Mouse (Mus musculus) spleen, adult 10 weeks (tissue): ENCODE data around the gene H2afb3. TPM values are rescaled to one million over a fixed set of nuclear protein-coding genes. Genes with fewer than 3 reads are reported as not detected.

Experiments used
- polyA plus RNA-seq: library from polyadenylated mRNA; stranded (reverse); fragments of 350-450 nt; fragmentation: Illumina TruSeq; extraction: RNeasy Lipid Tissue Mini Kit (QIAGEN cat#74804); gene quantifications from one replicate; pipeline ENCODE4 v1.2.3, GENCODE M21; 2015; ENCODE audit warnings: low replicate concordance; ENCODE audit not compliant: insufficient read depth

Gene H2afb3
- polyA plus RNA-seq: not detected

GRCm38 (mm10) chrX:120312995-120313394 lies at the start of gene H2afb3:
TSS of gene H2afb3 (minus strand) at chrX:120313095.

GRCm38 (mm10) chrX:120290011-120290899 lies 22.6 kb downstream of the H2afb3 start, which contains the start of gene Pcdh11x:
TSS of gene Pcdh11x (plus strand) at chrX:120290259.

Other genes starting within 250 kb of the H2afb3 start
- gene Pcdh11x, start 22.8 kb downstream of the H2afb3 start, polyA plus RNA-seq: not detected